Mouse (Mus musculus) liver, postnatal 0 days (tissue): ENCODE data around the gene Exd1.
"Not testable (repeated sequence)": the region's sequence is repeated elsewhere in the genome, so short reads cannot be mapped to it uniquely, and the experiment has no call there.

Experiments
- CTCF ChIP-seq: sonication (generic); IDR thresholded peaks from 2 replicates; pipeline ENCODE4 v1.5.1; 2016; ENCODE audit warnings: antibody characterized with exemption, low read depth
- EP300 ChIP-seq: IDR thresholded peaks from 2 replicates; pipeline ENCODE4 v1.6.1; 2016; ENCODE audit warnings: antibody characterized with exemption, low read depth, mild to moderate bottlenecking

- TF ChIP-seq CTCF, EP300: not testable (repeated sequence)
Observed at GRCm38 (mm10) chr2:119508518-119508917, 38.9 kb downstream of the Exd1 start.
